Mouse (Mus musculus) natural killer cell, adult 2 months (primary cell): ENCODE data around the gene Cactin.

Experiments used
- DNase-seq, 2 experiments: peaks; one replicate each; pipeline ENCODE4 v3.0.0; 2022; ENCODE audit warnings: low spot score in 2 of 2

The Cactin gene

GRCm38 (mm10) chr10:81365073-81365472 is 44.2 kb downstream of the Cactin start:
- no peak for DNase-seq

GRCm38 (mm10) chr10:81365672-81366476 is 45.0 kb downstream of the Cactin start, which contains the start of gene 4930404N11Rik:
TSS of gene 4930404N11Rik (minus strand) at chr10:81365816.
- DNase-seq = no peak

- DNase-seq = no peak
Measured at GRCm38 (mm10) chr10:81366477-81367206, 45.7 kb downstream of the Cactin start.

GRCm38 (mm10) chr10:81367207-81367495 is 46.2 kb downstream of the Cactin start:
- DNase-seq = no peak

DNA sequence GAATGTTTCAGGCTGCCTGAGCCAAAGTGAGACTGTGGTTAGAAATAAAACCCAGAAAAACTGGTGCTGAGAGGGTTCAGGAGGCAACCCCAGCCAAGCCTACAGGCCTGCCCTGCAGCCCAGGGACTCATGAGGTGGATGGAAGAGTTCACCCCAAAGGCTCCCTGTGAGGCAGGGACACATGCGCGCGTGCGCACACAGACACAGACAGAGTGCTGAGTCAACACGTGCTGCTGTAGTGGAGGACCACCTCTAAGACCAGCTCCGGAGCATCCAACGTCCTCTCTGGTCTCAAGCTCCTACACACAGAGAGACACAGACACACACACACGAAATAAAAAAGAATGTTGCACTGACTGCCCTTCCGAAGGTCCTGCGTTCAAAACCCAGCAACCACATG is 54.4 kb downstream of the Cactin start:
- no peak for DNase-seq
